Mouse (Mus musculus): ENCODE data around the gene Slc22a21. TPM values are rescaled to one million over a fixed set of nuclear protein-coding genes. Genes with fewer than 3 reads are reported as not detected.
"Not testable (repeated sequence)": the region's sequence is repeated elsewhere in the genome, so short reads cannot be mapped to it uniquely, and the experiment has no call there.

Gene Slc22a21
- total RNA-seq, 1 experiment from 2014 or later, result 3.7 TPM

- peak; percentile 71 for ATAC-seq (replicated peaks; ENCODE audit: insufficient number of reproducible peaks, low FRiP score, low TSS enrichment, poor library complexity, severe bottlenecking)
These were observed 22.9 kb upstream of the Slc22a21 start for GRCm38 (mm10) chr11:54002761-54003717.

GRCm38 (mm10) chr11:54002147-54002760 is 22.1 kb upstream of the Slc22a21 start:
- ATAC-seq (replicated peaks; ENCODE audit: insufficient number of reproducible peaks, low FRiP score, low TSS enrichment, poor library complexity, severe bottlenecking), result no peak

GRCm38 (mm10) chr11:53997661-53998060 is 17.5 kb upstream of the Slc22a21 start:
- ATAC-seq (replicated peaks; ENCODE audit: insufficient number of reproducible peaks, low FRiP score, low TSS enrichment, poor library complexity, severe bottlenecking), result 0 out of 2 replicates have a peak, but pooled peaks have one; percentile 19

- no peak for ATAC-seq (replicated peaks; ENCODE audit: insufficient number of reproducible peaks, low FRiP score, low TSS enrichment, poor library complexity, severe bottlenecking)
These were observed 12.1 kb upstream of the Slc22a21 start for GRCm38 (mm10) chr11:53992264-53992663.

GRCm38 (mm10) chr11:53989232-53989631 is 9.1 kb upstream of the Slc22a21 start:
- no peak for ATAC-seq (replicated peaks; ENCODE audit: insufficient number of reproducible peaks, low FRiP score, low TSS enrichment, poor library complexity, severe bottlenecking)

GRCm38 (mm10) chr11:53988081-53988480 is 7.9 kb upstream of the Slc22a21 start:
- no peak for ATAC-seq (replicated peaks; ENCODE audit: insufficient number of reproducible peaks, low FRiP score, low TSS enrichment, poor library complexity, severe bottlenecking)

GRCm38 (mm10) chr11:53981396-53981795 is 1.3 kb upstream of the Slc22a21 start:
- ATAC-seq (replicated peaks; ENCODE audit: insufficient number of reproducible peaks, low FRiP score, low TSS enrichment, poor library complexity, severe bottlenecking), result no peak

GRCm38 (mm10) chr11:53979456-53979787 is 710 bp downstream of the Slc22a21 start:
- ATAC-seq (replicated peaks; ENCODE audit: insufficient number of reproducible peaks, low FRiP score, low TSS enrichment, poor library complexity, severe bottlenecking), result peak; percentile 23; the same call in 1 of the 2 replicates

- no peak for ATAC-seq (replicated peaks; ENCODE audit: insufficient number of reproducible peaks, low FRiP score, low TSS enrichment, poor library complexity, severe bottlenecking)
These were observed 2.5 kb downstream of the Slc22a21 start for GRCm38 (mm10) chr11:53977672-53978071.

GRCm38 (mm10) chr11:53975559-53975958 is 4.6 kb downstream of the Slc22a21 start:
- ATAC-seq (replicated peaks; ENCODE audit: insufficient number of reproducible peaks, low FRiP score, low TSS enrichment, poor library complexity, severe bottlenecking), result no peak

GRCm38 (mm10) chr11:53958984-53959383 is 21.1 kb downstream of the Slc22a21 start:
- ATAC-seq (replicated peaks; ENCODE audit: insufficient number of reproducible peaks, low FRiP score, low TSS enrichment, poor library complexity, severe bottlenecking), result no peak

GRCm38 (mm10) chr11:53958176-53958575 is 22.0 kb downstream of the Slc22a21 start:
- ATAC-seq (replicated peaks; ENCODE audit: insufficient number of reproducible peaks, low FRiP score, low TSS enrichment, poor library complexity, severe bottlenecking), result not testable (repeated sequence)

- no peak for ATAC-seq (replicated peaks; ENCODE audit: insufficient number of reproducible peaks, low FRiP score, low TSS enrichment, poor library complexity, severe bottlenecking)
These were observed 23.5 kb downstream of the Slc22a21 start for GRCm38 (mm10) chr11:53956636-53957035.

- no peak for ATAC-seq (replicated peaks; ENCODE audit: insufficient number of reproducible peaks, low FRiP score, low TSS enrichment, poor library complexity, severe bottlenecking)
These were observed 25.5 kb downstream of the Slc22a21 start for GRCm38 (mm10) chr11:53954653-53955052.

GRCm38 (mm10) chr11:53950133-53950532 is 30.0 kb downstream of the Slc22a21 start:
- not testable (repeated sequence) for ATAC-seq (replicated peaks; ENCODE audit: insufficient number of reproducible peaks, low FRiP score, low TSS enrichment, poor library complexity, severe bottlenecking)

- not testable (repeated sequence) for ATAC-seq (replicated peaks; ENCODE audit: insufficient number of reproducible peaks, low FRiP score, low TSS enrichment, poor library complexity, severe bottlenecking)
These were observed 48.2 kb downstream of the Slc22a21 start for GRCm38 (mm10) chr11:53931944-53932318.

- ATAC-seq (replicated peaks; ENCODE audit: insufficient number of reproducible peaks, low FRiP score, low TSS enrichment, poor library complexity, severe bottlenecking), result 0 out of 2 replicates have a peak, but pooled peaks have one; percentile 37
These were observed 48.8 kb downstream of the Slc22a21 start for GRCm38 (mm10) chr11:53931091-53931943.

GRCm38 (mm10) chr11:53929741-53930140 is 50.4 kb downstream of the Slc22a21 start:
- 0 out of 2 replicates have a peak, but pooled peaks have one; percentile 18 for ATAC-seq (replicated peaks; ENCODE audit: insufficient number of reproducible peaks, low FRiP score, low TSS enrichment, poor library complexity, severe bottlenecking)

GRCm38 (mm10) chr11:53928585-53928984 is 51.5 kb downstream of the Slc22a21 start:
- ATAC-seq (replicated peaks; ENCODE audit: insufficient number of reproducible peaks, low FRiP score, low TSS enrichment, poor library complexity, severe bottlenecking), result no peak
